Mouse (Mus musculus) liver, adult 2 months (tissue): ENCODE data around the gene Tha1. TPM values are rescaled to one million over a fixed set of nuclear protein-coding genes. Genes with fewer than 3 reads are reported as not detected.

Source experiments
- DNase-seq: peaks from one replicate; pipeline ENCODE4 v3.0.0-alpha.2; 2011; ENCODE audit warnings: low read depth, low spot score; ENCODE audit errors: extremely low read depth
- H3K27ac ChIP-seq: fragments of 200-500 bp; replicated peaks from 2 replicates; pipeline ENCODE4 v1.5.1; 2012; ENCODE audit warnings: low read depth, mild to moderate bottlenecking, control low read depth, inconsistent platforms, low read length; ENCODE audit not compliant: insufficient read depth
- H3K27me3 ChIP-seq: fragments of 200-500 bp; 2 replicates; pipeline ENCODE4 v1.6.1; 2012; ENCODE audit warnings: mild to moderate bottlenecking, moderate library complexity, low read length, inconsistent platforms; ENCODE audit not compliant: control insufficient read depth, insufficient read depth
- H3K36me3 ChIP-seq: fragments of 200-500 bp; 2 replicates; pipeline ENCODE4 v1.6.1; 2012; ENCODE audit warnings: low read length, inconsistent platforms; ENCODE audit not compliant: control insufficient read depth, insufficient read depth
- H3K4me1 ChIP-seq: fragments of 200-500 bp; 2 replicates; pipeline ENCODE4 v1.6.1; 2011; ENCODE audit warnings: low read length; ENCODE audit not compliant: control insufficient read depth, insufficient read depth
- H3K4me3 ChIP-seq: fragments of 200-500 bp; 2 replicates; pipeline ENCODE4 v1.5.1; 2011; ENCODE audit warnings: low read depth, mild to moderate bottlenecking, control low read depth, low read length, moderate library complexity; ENCODE audit not compliant: insufficient read depth
- H3K79me2 ChIP-seq: fragments of 200-500 bp; 2 replicates; pipeline ENCODE4 v1.6.1; 2012; ENCODE audit warnings: inconsistent platforms, mild to moderate bottlenecking, low read length, moderate library complexity; ENCODE audit not compliant: control insufficient read depth, insufficient read depth
- H3K9ac ChIP-seq: fragments of 200-500 bp; 2 replicates; pipeline ENCODE4 v1.6.1; 2012; ENCODE audit warnings: low read depth, mild to moderate bottlenecking, control low read depth, inconsistent platforms, low read length
- CTCF ChIP-seq: fragments of 200-500 bp; IDR thresholded peaks from 2 replicates; pipeline ENCODE4 v1.5.1; 2011; ENCODE audit warnings: low read depth, low read length, control low read depth
- POLR2A ChIP-seq: fragments of 200-500 bp; IDR thresholded peaks from 2 replicates; pipeline ENCODE4 v1.6.1; 2011; ENCODE audit warnings: low read length, control low read depth; ENCODE audit not compliant: insufficient read depth; ENCODE audit errors: extremely low read depth
- WGBS: fragments of 180-500 bp; shearing (Covaris S2); methylation state at CpG from one replicate; pipeline ENCODE4 v1.1.7; 2018; 5-methylcytosine and 5-hydroxymethylcytosine counted together
- polyA plus RNA-seq: library from polyadenylated mRNA; depleted of rRNA; stranded (reverse); fragments of >200 nt; gene quantifications from 2 replicates; pipeline ENCODE4 v1.2.3, GENCODE M21; 2012
- total RNA-seq: library from RNA; depleted of rRNA; stranded (reverse); fragments of >200 nt; gene quantifications from 2 replicates; pipeline ENCODE4 v1.2.3, GENCODE M21; 2014

Gene Tha1
- total and polyA plus RNA-seq, 2 experiments, result 7.4 to 11.4 TPM

- peaks cover 2% of the 10 kb centered on the region; the same call in 1 of the 2 replicates for H3K4me1 ChIP-seq
- no peaks in the 10 kb centered on the region for H3K36me3 ChIP-seq
- no peaks in the 10 kb centered on the region for H3K27me3 ChIP-seq
- H3K4me3 ChIP-seq, result no peak overlapping the region
- H3K9ac ChIP-seq, result no peak overlapping the region
- no peaks in the 10 kb centered on the region for H3K79me2 ChIP-seq
- H3K27ac ChIP-seq, result no peak overlapping the region
- TF ChIP-seq POLR2A, result no peak
- no peak for TF ChIP-seq CTCF
- no peak for DNase-seq
- 69% methylated on average over 20 of the region's 20 CpGs for WGBS
These were observed 15.0 kb upstream of the Tha1 start for GRCm38 (mm10) chr11:117888168-117888852.

- Histone ChIP-seq H3K4me1 (peaks cover 4% of the 10 kb centered on the region; the same call in 1 of the 2 replicates), H3K27me3 (no peaks in the 10 kb centered on the region), H3K79me2 (no peaks in the 10 kb centered on the region), H3K9ac (no peak overlapping the region), H3K36me3 (no peaks in the 10 kb centered on the region), H3K27ac (peak overlapping the region; percentile 40; the same call in 1 of the 2 replicates), H3K4me3 (no peak overlapping the region)
- 44% methylated on average over 5 of the region's 5 CpGs for WGBS
- TF ChIP-seq POLR2A (no peak), CTCF (no peak)
- DNase-seq, result peak; percentile 19
These were observed 12.7 kb upstream of the Tha1 start for GRCm38 (mm10) chr11:117886000-117886399.

- peak overlapping the region; percentile 55 for H3K27ac ChIP-seq
- 87% methylated on average over 1 of the region's 1 CpGs for WGBS
- TF ChIP-seq POLR2A (no peak), CTCF (no peak)
- DNase-seq, result no peak
- H3K4me3 ChIP-seq, result no peak overlapping the region
- H3K79me2 ChIP-seq, result no peaks in the 10 kb centered on the region
- H3K9ac ChIP-seq, result no peak overlapping the region
- peaks cover 22% of the 10 kb centered on the region for H3K4me1 ChIP-seq
- no peaks in the 10 kb centered on the region for H3K27me3 ChIP-seq
- no peaks in the 10 kb centered on the region for H3K36me3 ChIP-seq
These were observed 8.9 kb upstream of the Tha1 start for GRCm38 (mm10) chr11:117882208-117882607.

DNA sequence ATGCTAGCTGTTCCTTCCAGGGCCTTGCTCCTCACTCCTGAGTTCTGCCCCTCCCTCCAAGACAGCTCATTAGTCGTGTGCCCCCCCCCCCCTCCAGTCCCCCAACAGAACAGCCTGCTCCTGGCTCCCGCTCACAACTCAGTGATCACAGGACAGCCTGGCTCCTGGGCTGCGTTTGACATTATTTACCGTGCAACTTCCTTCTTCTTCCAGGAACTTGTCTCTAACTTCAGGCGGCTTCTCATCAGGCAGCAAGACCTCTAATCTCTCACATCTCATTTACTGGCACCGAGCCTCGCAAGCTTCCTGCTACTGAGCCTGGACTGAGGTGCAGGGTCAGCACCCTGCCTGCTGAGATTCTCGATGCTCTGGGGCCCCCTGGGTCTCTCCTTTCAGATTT is 8.5 kb upstream of the Tha1 start:
- Histone ChIP-seq H3K4me1 (peaks cover 22% of the 10 kb centered on the region), H3K27me3 (no peaks in the 10 kb centered on the region), H3K27ac (peak overlapping the region; percentile 55), H3K9ac (no peak overlapping the region), H3K36me3 (no peaks in the 10 kb centered on the region), H3K79me2 (no peaks in the 10 kb centered on the region), H3K4me3 (no peak overlapping the region)
- WGBS, result 48% methylated on average over 7 of the region's 8 CpGs
- DNase-seq, result peak; percentile 19
- no peak for TF ChIP-seq POLR2A
- no peak for TF ChIP-seq CTCF

- 74% methylated on average over 6 of the region's 6 CpGs for WGBS
- DNase-seq, result peak; percentile 15
- H3K27ac ChIP-seq, result peak overlapping the region; percentile 47
- no peaks in the 10 kb centered on the region for H3K36me3 ChIP-seq
- H3K4me1 ChIP-seq, result peaks cover 22% of the 10 kb centered on the region
- H3K79me2 ChIP-seq, result no peaks in the 10 kb centered on the region
- H3K9ac ChIP-seq, result no peak overlapping the region
- TF ChIP-seq CTCF (no peak), POLR2A (no peak)
- H3K27me3 ChIP-seq, result no peaks in the 10 kb centered on the region
- no peak overlapping the region for H3K4me3 ChIP-seq
These were observed 7.7 kb upstream of the Tha1 start for GRCm38 (mm10) chr11:117880977-117881358.

GRCm38 (mm10) chr11:117880336-117880976 is 7.2 kb upstream of the Tha1 start:
- TF ChIP-seq CTCF, result no peak
- no peak for TF ChIP-seq POLR2A
- WGBS, result 90% methylated on average over 9 of the region's 9 CpGs
- Histone ChIP-seq H3K79me2 (no peaks in the 10 kb centered on the region), H3K4me3 (no peak overlapping the region), H3K27ac (0 out of 2 replicates have a peak overlapping the region, but pooled peaks have one; percentile 6), H3K36me3 (no peaks in the 10 kb centered on the region), H3K9ac (no peak overlapping the region), H3K4me1 (peaks cover 22% of the 10 kb centered on the region), H3K27me3 (no peaks in the 10 kb centered on the region)
- no peak for DNase-seq
